Mouse (Mus musculus): Measurements from ENCODE around the gene Epas1.

GRCm38 (mm10) chr17:86851782-86852181 is 98.3 kb downstream of the Epas1 start:
- no peak for TF ChIP-seq ZMIZ1 (IDR thresholded peaks at IDR 0.05; ENCODE audit: low read depth, low read length)
- no peak for TF ChIP-seq TCF12 (IDR thresholded peaks at IDR 0.05; ENCODE audit: low read depth, low read length)
- TF ChIP-seq USF2 (IDR thresholded peaks at IDR 0.05; ENCODE audit: borderline replicate concordance in 1 of 2, insufficient read depth in 1 of 2, low read depth in 1 of 2, low read length in 2 of 2): no peak
- TF ChIP-seq ZKSCAN1 (IDR thresholded peaks at IDR 0.05; ENCODE audit: low read depth, low read length): no peak
- TF ChIP-seq CTCF (IDR thresholded peaks at IDR 0.05 in 2 of 3, conservative IDR thresholded peaks at IDR 0.05 in 1 of 3; ENCODE audit: control insufficient read depth in 1 of 3, insufficient read depth in 1 of 3, low read depth in 2 of 3, low read length in 3 of 3, poor library complexity in 1 of 3, severe bottlenecking in 1 of 3): no peak
- no peak for TF ChIP-seq EP300 (IDR thresholded peaks at IDR 0.05; ENCODE audit: low read depth in 1 of 2, low read length in 2 of 2)
- no peak for TF ChIP-seq MEF2A (IDR thresholded peaks at IDR 0.05; ENCODE audit: extremely low read depth, insufficient replicate concordance, low read depth, low read length, poor library complexity, severe bottlenecking)
- TF ChIP-seq POLR2A (IDR thresholded peaks at IDR 0.05; ENCODE audit: control insufficient read depth in 1 of 2, insufficient read depth in 1 of 2, low read depth in 1 of 2, low read length in 2 of 2, poor library complexity in 1 of 2): no peak
- no peak for TF ChIP-seq KAT2A (conservative IDR thresholded peaks at IDR 0.05; ENCODE audit: low read depth, low read length)
- TF ChIP-seq ETS1 (IDR thresholded peaks at IDR 0.05; ENCODE audit: low read depth, low read length): no peak
- TF ChIP-seq CHD2 (IDR thresholded peaks at IDR 0.05; ENCODE audit: low read length): no peak
- TF ChIP-seq NELFE (IDR thresholded peaks at IDR 0.05; ENCODE audit: low read depth, low read length): no peak
